Mouse (Mus musculus) T-helper 1 cell (primary cell): ENCODE data around the gene Cib4.

Experiments used
- in situ Hi-C: fragments of 300-600 bp; cut with MboI, MseI; formaldehyde crosslinking; loops from one replicate; pipeline ENCODE4 v1.15.1; 2025; ENCODE audit warnings: high pct_unique_total_duplicates

Gene Cib4

DNA sequence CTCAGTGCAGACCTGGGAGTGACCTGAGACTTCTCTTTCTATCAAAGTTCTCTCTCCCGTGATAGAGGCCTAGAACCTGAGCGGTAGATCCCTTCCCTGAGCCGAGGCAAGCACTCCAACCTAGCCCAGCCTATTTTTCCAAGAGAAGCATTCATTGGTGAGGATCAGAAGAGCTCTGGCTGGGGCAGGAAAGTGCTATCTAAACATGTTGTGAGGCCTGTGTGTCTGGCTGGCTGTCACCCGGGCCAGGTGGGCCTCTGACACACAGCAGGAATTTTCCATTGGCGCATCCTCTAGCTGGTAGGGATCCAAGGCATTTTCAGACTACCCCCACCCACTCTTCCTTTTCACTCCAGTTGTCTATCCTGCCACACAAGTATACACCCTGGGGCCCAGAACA, 26.2 kb upstream of the Cib4 start:
- in situ Hi-C loops, result no loop called here

- in situ Hi-C loops, result no loop called here
These were observed 22.8 kb upstream of the Cib4 start for GRCm38 (mm10) chr5:30568479-30568878.

DNA sequence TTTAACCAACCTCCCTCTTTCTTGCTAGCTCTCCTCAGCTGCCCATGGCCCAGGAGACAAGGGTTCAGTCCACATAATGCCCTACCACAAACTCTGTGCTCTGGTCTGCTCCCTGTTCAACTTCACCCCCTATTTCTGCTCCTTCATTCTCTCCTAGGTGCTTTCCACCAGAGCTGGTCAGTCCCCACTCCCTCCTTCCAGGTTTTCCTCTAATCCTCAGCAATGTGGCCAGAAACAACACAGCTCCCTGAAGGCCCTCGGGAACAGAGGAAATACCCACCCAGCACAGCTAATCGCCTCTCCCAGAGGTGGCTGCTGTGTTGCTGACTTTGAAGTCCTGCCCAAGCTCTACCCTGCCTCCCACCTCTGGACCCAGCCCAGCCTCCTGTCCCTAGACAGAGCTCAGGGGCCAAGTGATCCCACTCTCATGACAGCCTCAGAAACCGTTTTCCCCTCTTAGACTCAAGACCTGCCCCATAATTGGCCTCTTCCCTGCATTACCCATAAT, 14.4 kb upstream of the Cib4 start:
- in situ Hi-C loops, result loop anchor here (10.0 kb wide), 2 partner anchors 275 to 545 kb away; partner anchors contain the start of genes Dnajc5g, Drc1 and Slc30a3

DNA sequence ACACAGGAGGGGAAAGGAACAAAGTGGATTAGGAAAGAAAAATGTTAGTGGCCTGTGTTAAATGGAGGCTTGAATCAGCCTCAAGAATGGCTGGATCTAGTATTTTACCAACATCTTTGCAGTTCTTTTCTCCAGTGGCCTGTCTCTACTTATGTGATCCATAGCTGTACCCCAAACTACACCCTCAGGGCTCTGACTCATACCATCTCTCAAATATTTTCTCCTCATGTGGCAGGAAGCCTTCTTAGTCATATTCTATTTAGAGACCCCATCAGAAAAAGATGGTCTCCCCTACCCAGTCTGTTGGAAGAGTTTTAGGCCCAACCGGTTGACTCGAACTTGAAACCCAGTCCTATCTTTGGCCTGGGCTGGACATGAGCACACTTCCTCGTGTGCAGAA, 13.8 kb upstream of the Cib4 start:
- in situ Hi-C loops, result loop anchor here (10.0 kb wide), 2 partner anchors 275 to 545 kb away; partner anchors contain the start of genes Dnajc5g, Drc1 and Slc30a3

DNA sequence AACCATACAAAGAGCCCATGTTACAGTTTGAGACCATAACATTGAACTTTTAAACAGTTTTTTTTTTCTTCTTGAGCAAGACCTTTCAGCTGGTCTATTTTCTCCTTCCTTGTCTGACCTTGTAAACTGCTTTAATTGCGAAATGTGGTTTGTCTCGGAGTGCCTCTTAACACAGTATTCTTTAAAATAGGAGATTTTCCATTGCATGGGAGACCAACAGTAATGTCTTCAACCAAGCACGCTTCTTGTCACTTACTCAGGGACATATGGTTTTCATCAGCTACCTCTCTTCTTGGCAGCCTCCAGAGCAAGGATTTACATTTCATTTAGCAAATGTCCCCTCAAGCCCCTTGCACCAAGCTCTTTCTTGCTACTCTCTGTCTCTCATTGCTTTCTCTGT, 10.6 kb upstream of the Cib4 start:
- in situ Hi-C loops, result loop anchor here (10.0 kb wide), 2 partner anchors 271 to 549 kb away; partner anchors contain the start of genes Dnajc5g, Drc1 and Slc30a3

GRCm38 (mm10) chr5:30554981-30555380, 9.3 kb upstream of the Cib4 start:
- in situ Hi-C loops, result loop anchor here (10.0 kb wide), 2 partner anchors 270 to 550 kb away; partner anchors contain the start of genes Dnajc5g, Drc1 and Slc30a3

DNA sequence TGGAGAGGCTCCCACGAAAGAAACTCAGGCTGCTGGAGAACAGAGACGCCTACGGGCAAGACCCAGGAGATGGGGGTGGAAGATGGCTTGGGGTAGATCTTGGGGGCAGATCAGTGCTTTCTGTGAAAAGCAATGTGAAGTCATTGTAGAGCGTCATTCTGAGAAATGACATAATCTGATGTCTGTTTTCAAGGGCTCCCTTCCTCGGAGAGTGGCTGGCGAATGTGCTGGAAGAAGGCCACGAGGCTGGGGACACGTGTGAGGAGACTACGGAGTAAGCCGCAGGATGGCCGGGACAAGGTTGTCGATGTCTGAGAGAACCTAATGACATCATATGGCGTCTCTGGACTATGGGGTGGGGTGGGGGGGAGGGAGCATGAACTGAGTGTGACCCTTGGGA, 8.3 kb upstream of the Cib4 start:
- in situ Hi-C loops, result loop anchor here (10.0 kb wide), 2 partner anchors 269 to 551 kb away; partner anchors contain the start of genes Dnajc5g, Drc1 and Slc30a3

DNA sequence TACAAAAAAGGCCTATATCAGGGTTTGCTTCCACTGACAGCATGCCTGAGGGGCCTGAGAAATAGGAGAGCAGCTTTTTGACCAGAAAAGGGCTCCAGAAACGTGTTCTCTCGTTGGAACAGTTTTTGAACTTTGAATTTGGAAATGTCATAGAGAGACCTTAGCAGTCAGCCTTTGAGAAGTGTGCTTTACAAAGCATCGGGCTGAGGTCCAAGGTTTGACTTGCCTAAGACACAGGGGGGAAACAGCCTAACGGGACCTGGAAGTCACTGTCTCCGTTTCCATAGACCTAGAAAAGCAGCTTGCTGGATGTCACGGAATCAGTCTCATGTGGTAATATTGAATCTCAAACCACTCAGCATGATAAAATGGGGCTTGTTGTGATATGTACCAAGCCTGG, 6.4 kb upstream of the Cib4 start:
- in situ Hi-C loops, result loop anchor here (10.0 kb wide), 2 partner anchors 267 to 553 kb away; partner anchors contain the start of genes Dnajc5g, Drc1 and Slc30a3

DNA sequence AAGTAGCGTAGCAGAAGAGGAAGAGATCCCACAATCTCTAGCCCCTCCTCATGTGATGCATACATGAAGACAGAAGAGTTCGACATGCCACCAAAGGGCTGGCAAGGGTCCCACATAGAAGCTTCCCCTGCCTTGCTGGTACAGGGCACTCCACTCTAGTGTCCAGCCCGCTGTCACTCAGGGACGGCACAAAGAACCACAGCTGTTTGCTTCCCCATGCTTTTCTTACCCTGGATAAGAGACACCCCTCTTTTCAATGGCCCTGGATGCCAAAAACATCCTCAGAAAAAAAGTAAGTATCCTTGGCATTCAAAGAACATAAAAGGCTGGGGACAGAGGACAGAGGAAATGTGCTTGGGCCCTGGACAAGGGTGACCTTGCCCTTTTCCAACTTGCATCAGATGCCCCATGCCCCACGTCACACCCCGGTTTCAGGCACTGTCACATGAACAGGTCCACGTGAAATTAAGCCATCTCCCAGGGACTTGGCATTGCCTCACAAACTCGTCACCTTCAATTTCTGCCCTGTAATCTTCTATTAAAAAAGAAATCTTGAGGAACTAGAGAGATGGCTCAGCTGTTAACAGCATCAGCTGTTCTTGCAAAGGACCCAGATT, 5.5 kb upstream of the Cib4 start:
- in situ Hi-C loops, result loop anchor here (10.0 kb wide), 2 partner anchors 266 to 554 kb away; partner anchors contain the start of genes Dnajc5g, Drc1 and Slc30a3

DNA sequence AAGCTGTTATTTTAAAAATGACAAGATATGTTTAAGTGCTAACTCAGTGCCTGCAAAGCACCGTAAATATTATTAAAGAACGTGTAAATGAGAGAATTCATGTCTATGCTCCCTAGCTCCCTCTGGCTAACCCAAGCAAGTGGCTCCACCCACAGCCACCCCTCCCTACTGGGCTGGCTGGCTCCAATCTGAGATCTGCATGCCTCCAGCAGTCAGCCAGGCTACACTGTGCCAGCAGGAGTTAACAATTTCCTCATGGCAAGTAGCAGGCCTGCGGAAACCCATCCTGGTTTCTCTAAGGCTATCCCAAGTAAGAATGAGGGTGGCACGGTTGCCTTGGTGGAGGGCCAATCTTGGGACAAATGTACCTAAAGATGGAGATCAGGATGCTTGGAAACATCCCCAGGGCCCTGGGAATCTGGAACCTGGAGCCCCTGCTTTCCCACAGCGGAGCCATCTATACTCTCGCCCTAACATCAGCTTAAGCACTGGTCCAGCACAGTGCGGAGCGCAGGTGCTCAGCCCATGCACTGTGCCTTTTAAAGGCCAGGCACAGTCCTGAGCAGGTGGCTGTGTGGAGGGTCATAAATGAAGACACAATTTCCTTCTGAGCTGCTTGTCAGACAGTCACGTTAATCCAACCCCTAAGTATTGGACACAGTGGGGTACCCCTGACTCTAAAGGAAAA, 4.8 kb upstream of the Cib4 start:
- in situ Hi-C loops, result loop anchor here (10.0 kb wide), 2 partner anchors 266 to 554 kb away; partner anchors contain the start of genes Dnajc5g, Drc1 and Slc30a3

DNA sequence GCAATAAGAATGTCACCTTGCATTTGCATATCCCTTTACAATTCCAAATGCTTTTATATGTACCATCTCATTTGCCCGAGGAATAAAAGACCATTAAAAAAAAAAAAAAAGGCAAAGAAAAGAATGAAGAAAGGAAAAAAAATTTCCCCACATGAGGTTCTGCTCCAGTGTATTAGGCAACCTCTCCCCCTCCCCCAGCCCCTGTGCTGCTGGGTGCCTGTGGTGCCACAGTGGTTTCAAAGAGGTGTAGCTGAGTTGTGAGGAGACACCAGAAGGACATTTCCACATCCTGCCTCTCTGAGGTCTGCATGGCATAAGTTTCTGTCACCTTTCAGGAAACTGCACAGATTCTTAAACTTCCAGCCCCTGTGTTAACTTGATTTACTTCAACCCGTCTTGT, 3.0 kb upstream of the Cib4 start:
- in situ Hi-C loops, result no loop called here

DNA sequence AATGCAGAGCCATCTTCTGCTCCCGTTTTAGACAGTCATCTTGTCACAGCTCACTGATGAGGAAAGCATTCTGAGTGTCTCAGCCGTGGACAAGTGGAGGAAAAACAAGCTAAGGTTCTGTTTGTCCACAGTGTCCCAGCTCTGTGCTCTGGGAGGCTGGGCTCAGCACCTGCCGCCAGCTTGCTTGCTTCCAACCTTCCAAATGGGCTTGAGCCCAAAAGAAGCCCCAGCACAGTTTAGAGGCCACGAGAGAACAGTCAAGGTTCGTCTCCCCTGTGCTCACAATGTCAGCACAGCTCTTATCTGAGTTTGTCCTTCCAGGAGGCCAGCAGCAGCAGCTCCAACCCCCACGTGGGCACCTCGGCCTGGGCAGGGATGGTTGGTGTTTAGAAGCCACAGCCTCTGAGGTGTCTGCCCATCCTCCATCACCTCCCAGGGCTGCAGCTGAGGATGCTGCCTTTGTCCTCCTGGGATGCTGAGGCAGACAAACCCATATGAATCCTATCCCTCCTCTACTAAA, 9.5 kb downstream of the Cib4 start:
- in situ Hi-C loops, result no loop called here

GRCm38 (mm10) chr5:30534637-30535036, 11.0 kb downstream of the Cib4 start:
- in situ Hi-C loops, result no loop called here

DNA sequence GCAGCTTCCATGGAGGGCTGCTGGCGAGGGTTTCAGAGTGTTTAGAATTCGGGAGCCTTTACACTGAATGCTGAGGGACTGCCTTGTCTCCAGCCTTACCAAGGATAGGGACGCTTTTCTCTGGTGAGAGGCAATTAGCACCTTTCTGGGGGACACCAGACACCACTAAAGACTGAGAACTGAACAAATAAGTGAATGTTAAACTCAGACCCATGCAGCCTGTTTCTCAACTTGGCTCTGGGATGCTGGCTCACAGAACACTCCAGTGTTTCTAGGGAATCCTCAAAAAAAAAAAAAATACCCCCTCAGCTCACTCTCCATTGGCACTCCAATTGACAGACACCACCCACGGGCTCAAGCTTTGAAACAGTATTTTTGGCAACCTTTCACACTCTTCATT, 16.7 kb downstream of the Cib4 start:
- in situ Hi-C loops, result no loop called here

DNA sequence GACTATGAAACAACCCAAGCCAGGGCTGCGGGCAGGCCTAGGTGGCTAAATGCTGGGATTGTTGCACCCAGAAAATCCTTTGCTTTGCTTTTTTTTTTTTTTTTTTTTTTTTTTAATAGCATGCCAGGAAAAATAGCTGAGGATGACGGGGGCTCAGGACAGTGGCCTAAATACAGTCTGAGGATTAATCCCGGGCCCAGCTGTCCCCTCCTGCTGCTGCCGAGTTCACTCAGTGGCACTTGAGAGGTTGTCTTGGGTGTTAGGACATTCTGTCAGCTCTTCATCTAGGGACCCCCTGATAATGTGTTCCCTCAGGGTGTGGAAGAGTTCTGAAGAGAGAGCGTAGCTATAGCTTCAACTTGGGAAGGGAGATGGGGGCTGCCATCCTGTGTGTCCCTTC, 18.5 kb downstream of the Cib4 start:
- in situ Hi-C loops, result no loop called here

GRCm38 (mm10) chr5:30525920-30526836, 19.5 kb downstream of the Cib4 start:
- in situ Hi-C loops, result no loop called here

GRCm38 (mm10) chr5:30524213-30524612, 21.4 kb downstream of the Cib4 start:
- in situ Hi-C loops, result no loop called here

GRCm38 (mm10) chr5:30523131-30523530, 22.5 kb downstream of the Cib4 start:
- in situ Hi-C loops, result no loop called here

GRCm38 (mm10) chr5:30522406-30522805, 23.2 kb downstream of the Cib4 start:
- in situ Hi-C loops, result no loop called here

- in situ Hi-C loops, result no loop called here
These were observed 25.4 kb downstream of the Cib4 start for GRCm38 (mm10) chr5:30520214-30520732.

DNA sequence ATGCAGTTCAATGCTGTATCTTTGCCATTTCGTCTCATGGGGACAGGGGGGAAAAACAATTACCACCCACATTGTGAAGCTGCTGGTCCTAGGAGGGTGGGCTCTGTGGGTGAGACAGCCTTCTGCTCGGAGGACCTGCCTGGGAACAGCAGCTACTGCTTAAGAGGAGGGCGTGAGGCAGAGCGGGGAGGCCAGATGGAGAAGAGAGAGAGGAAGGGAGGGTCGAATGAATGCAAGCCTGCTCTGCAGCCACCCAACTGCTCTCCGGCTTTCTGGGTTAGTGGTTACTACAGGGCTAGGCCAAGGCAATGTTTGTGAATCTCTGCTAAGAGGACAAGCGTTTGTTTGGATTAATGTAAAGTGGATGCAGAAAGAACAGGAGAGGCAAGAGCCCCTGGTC, 26.1 kb downstream of the Cib4 start:
- in situ Hi-C loops, result loop anchor here (5.0 to 10.0 kb wide), 2 partner anchors 118 to 1835 kb away; no protein-coding TSS in a partner anchor
